9 mouse cellular contexts compared by ENCODE assay signal in the genomic region with DNA sequence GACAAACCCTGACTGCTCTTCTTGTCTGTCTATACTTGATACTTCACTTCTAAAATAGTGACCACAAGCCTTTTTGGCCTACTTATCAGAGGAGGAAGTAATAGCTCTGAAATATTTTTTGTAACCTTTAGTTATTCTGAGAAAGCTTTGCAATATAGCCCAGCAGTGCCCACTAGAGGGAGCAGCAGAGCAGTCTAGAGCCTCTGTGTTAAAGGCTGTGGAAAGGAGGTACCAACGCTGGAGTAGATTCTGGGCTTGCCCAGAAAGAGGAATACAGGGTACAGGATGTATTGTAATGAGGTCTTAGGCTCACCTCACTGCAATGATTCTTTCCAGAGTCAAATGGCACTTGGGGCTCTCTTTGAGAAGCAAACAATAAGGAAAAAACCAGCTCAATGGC.
DNase-seq lines count a peak whose midpoint lies in the region; ATAC-seq and TF ChIP-seq lines count a peak whose summit lies in the region.
"Had no signal": no experiment of that assay in that cellular context is flagged by ENCODE, and none has a peak within 500 bp of the region (broad histone marks: within the 10 kb centered on the region; RNA-seq: fewer than 3 reads in every experiment).

No protein-coding gene starts in this region.

- H3K27me3 ChIP-seq in heart, postnatal 0 days (ENCODE audit: control insufficient read depth, insufficient read depth, low read length), result no peaks in the 10 kb centered on the region
- no peaks in the 10 kb centered on the region for H3K27me3 ChIP-seq in embryonic facial prominence, embryonic 10.5 days (replicated peaks; ENCODE audit: low read depth, poor library complexity, severe bottlenecking)
- no peaks in the 10 kb centered on the region for H3K27me3 ChIP-seq in hindbrain, embryonic 13.5 days
- H3K27me3 ChIP-seq: limb, embryonic 15.5 days had no signal

- TF ChIP-seq EP300 in heart, postnatal 0 days (IDR thresholded peaks at IDR 0.05; ENCODE audit: low read depth), result no peak

- no peak for ATAC-seq in heart, postnatal 0 days (ENCODE audit: insufficient read depth, low read depth)
- ATAC-seq in hindbrain, embryonic 13.5 days (ENCODE audit: low FRiP score), result peak; percentile 74

- H3K27ac ChIP-seq in heart, postnatal 0 days (ENCODE audit: low read depth), result no peak overlapping the region
- no peak overlapping the region for H3K27ac ChIP-seq in embryonic facial prominence, embryonic 10.5 days (replicated peaks)
- peak overlapping the region; percentile 79 for H3K27ac ChIP-seq in hindbrain, embryonic 13.5 days
- H3K27ac ChIP-seq: limb, embryonic 15.5 days had no signal

- WGBS in heart, postnatal 0 days, result 7% methylated on average over 1 of the region's 1 CpGs
- 9% methylated on average over 1 of the region's 1 CpGs for WGBS in embryonic facial prominence, embryonic 10.5 days
- 6% methylated on average over 1 of the region's 1 CpGs for WGBS in hindbrain, embryonic 13.5 days

- H3K4me2 ChIP-seq in heart, postnatal 0 days (ENCODE audit: low read depth, low read length), result no peak overlapping the region
- no peak overlapping the region for H3K4me2 ChIP-seq in hindbrain, embryonic 13.5 days
- H3K4me2 ChIP-seq: limb, embryonic 15.5 days had no signal

- intact Hi-C loops in left cerebral cortex, postnatal 10 days (cut with DNase I), result no loop called here

- DNase-seq in heart, postnatal 0 days (ENCODE audit: low spot score), result peak; percentile 52
- no peak for DNase-seq in heart, adult 11 months
- DNase-seq in adrenal gland, postnatal 10 days, result peak; percentile 75
- DNase-seq in embryonic facial prominence, embryonic 10.5 days (ENCODE audit: low spot score), result peak; percentile 72
- peak; percentile 75 to 76 for DNase-seq in left cerebral cortex, postnatal 10 days (ENCODE audit: extremely low spot score in 1 of 2, low spot score in 2 of 2)
- DNase-seq in neural tube, embryonic 10.5 days (ENCODE audit: extremely low spot score, low spot score), result peak; percentile 67
- DNase-seq in thymus, postnatal 4 days, result peak; percentile 88

- H3K9me3 ChIP-seq in heart, postnatal 0 days (replicated peaks; ENCODE audit: control insufficient read depth, low read length), result no peaks in the 10 kb centered on the region
- H3K9me3 ChIP-seq in embryonic facial prominence, embryonic 10.5 days, result no peaks in the 10 kb centered on the region
- H3K9me3 ChIP-seq in hindbrain, embryonic 13.5 days, result no peaks in the 10 kb centered on the region
- H3K9me3 ChIP-seq: limb, embryonic 15.5 days had no signal

- H3K9ac ChIP-seq in heart, postnatal 0 days (replicated peaks; ENCODE audit: low read depth, low read length), result no peak overlapping the region
- H3K9ac ChIP-seq in hindbrain, embryonic 13.5 days, result no peak overlapping the region
- H3K9ac ChIP-seq: limb, embryonic 15.5 days had no signal

- peak; percentile 79 for TF ChIP-seq CTCF in heart, postnatal 0 days (IDR thresholded peaks at IDR 0.05; ENCODE audit: low read depth)

- H3K4me1 ChIP-seq in heart, postnatal 0 days (ENCODE audit: control insufficient read depth, insufficient read depth), result no peaks in the 10 kb centered on the region
- peaks cover 49% of the 10 kb centered on the region for H3K4me1 ChIP-seq in embryonic facial prominence, embryonic 10.5 days
- H3K4me1 ChIP-seq in hindbrain, embryonic 13.5 days (replicated peaks), result peaks cover 38% of the 10 kb centered on the region

- H3K4me3 ChIP-seq in heart, postnatal 0 days (ENCODE audit: low read depth, low read length), result no peak overlapping the region
- H3K4me3 ChIP-seq in embryonic facial prominence, embryonic 10.5 days, result no peak overlapping the region
- H3K4me3 ChIP-seq in hindbrain, embryonic 13.5 days, result no peak overlapping the region
- H3K4me3 ChIP-seq: limb, embryonic 15.5 days had no signal

- H3K36me3 ChIP-seq in heart, postnatal 0 days (replicated peaks; ENCODE audit: control insufficient read depth, insufficient read depth, low read length), result no peaks in the 10 kb centered on the region
- no peaks in the 10 kb centered on the region for H3K36me3 ChIP-seq in embryonic facial prominence, embryonic 10.5 days (replicated peaks)
- H3K36me3 ChIP-seq in hindbrain, embryonic 13.5 days, result no peaks in the 10 kb centered on the region
- H3K36me3 ChIP-seq: limb, embryonic 15.5 days had no signal
